ENCODE assay signal across 8 mouse cellular contexts in genomic region chr6:22968073-22968472, GRCm38 (mm10).
DNase-seq lines count a peak whose midpoint lies in the region; ATAC-seq and TF ChIP-seq lines count a peak whose summit lies in the region.
"Had no signal": no experiment of that assay in that cellular context is flagged by ENCODE, and none has a peak within 500 bp of the region (broad histone marks: within the 10 kb centered on the region; RNA-seq: fewer than 3 reads in every experiment).

No protein-coding gene starts in this region.

- TF ChIP-seq CTCF in kidney, adult 2 months (conservative IDR thresholded peaks at IDR 0.05; ENCODE audit: insufficient read depth, insufficient read length, low read depth, low read length): no peak

- TF ChIP-seq POLR2A in kidney, adult 2 months (IDR thresholded peaks at IDR 0.05; ENCODE audit: low read depth, low read length): no peak

- peak; percentile 72 for DNase-seq in hindbrain, embryonic 11.5 days (ENCODE audit: low spot score)
- peak; percentile 76 for DNase-seq in embryonic facial prominence, embryonic 11.5 days (ENCODE audit: low spot score)
- DNase-seq in right cerebral cortex, postnatal 14 days: no peak
- DNase-seq in kidney, adult 2 months: no peak
- DNase-seq: cerebellum, adult 9-11 months had no signal

- H3K9ac ChIP-seq in hindbrain, embryonic 11.5 days (ENCODE audit: low read depth, low read length): no peak overlapping the region
- H3K9ac ChIP-seq in hindbrain, embryonic 16.5 days (ENCODE audit: low read depth, low read length): no peak overlapping the region
- no peak overlapping the region for H3K9ac ChIP-seq in neural tube, embryonic 12.5 days
- no peak overlapping the region for H3K9ac ChIP-seq in neural tube, embryonic 15.5 days (replicated peaks)
- no peak overlapping the region for H3K9ac ChIP-seq in embryonic facial prominence, embryonic 11.5 days (replicated peaks; ENCODE audit: low read length)

- peak; percentile 61; the same call in 1 of the 2 replicates for ATAC-seq in hindbrain, embryonic 11.5 days (ENCODE audit: low FRiP score)
- no peak for ATAC-seq in hindbrain, embryonic 16.5 days
- peak; percentile 63; the same call in 1 of the 2 replicates for ATAC-seq in neural tube, embryonic 12.5 days (ENCODE audit: low FRiP score, low read depth)
- ATAC-seq in neural tube, embryonic 15.5 days (ENCODE audit: low FRiP score): no peak
- no peak for ATAC-seq in embryonic facial prominence, embryonic 11.5 days (replicated peaks; ENCODE audit: insufficient number of reproducible peaks, low FRiP score, low TSS enrichment, low read depth)

- H3K4me2 ChIP-seq in hindbrain, embryonic 11.5 days (replicated peaks; ENCODE audit: low read depth, low read length): no peak overlapping the region
- H3K4me2 ChIP-seq in hindbrain, embryonic 16.5 days (ENCODE audit: low read length): no peak overlapping the region
- H3K4me2 ChIP-seq in neural tube, embryonic 12.5 days (replicated peaks): no peak overlapping the region
- H3K4me2 ChIP-seq in neural tube, embryonic 15.5 days: no peak overlapping the region
- H3K4me2 ChIP-seq in embryonic facial prominence, embryonic 11.5 days (ENCODE audit: low read depth, low read length): no peak overlapping the region

- 55% methylated on average over 2 of the region's 2 CpGs for WGBS in hindbrain, embryonic 11.5 days
- 50% methylated on average over 2 of the region's 2 CpGs for WGBS in hindbrain, embryonic 16.5 days
- WGBS in neural tube, embryonic 12.5 days: 44% methylated on average over 2 of the region's 2 CpGs
- WGBS in neural tube, embryonic 15.5 days: 62% methylated on average over 2 of the region's 2 CpGs
- 50% methylated on average over 2 of the region's 2 CpGs for WGBS in embryonic facial prominence, embryonic 11.5 days
- 48% methylated on average over 2 of the region's 2 CpGs for WGBS in kidney, adult 2 months

- no peaks in the 10 kb centered on the region for H3K9me3 ChIP-seq in hindbrain, embryonic 11.5 days (ENCODE audit: control insufficient read depth, low read length)
- no peaks in the 10 kb centered on the region for H3K9me3 ChIP-seq in hindbrain, embryonic 16.5 days (ENCODE audit: control insufficient read depth, low read length)
- H3K9me3 ChIP-seq in neural tube, embryonic 12.5 days: no peaks in the 10 kb centered on the region
- H3K9me3 ChIP-seq in neural tube, embryonic 15.5 days (replicated peaks): no peaks in the 10 kb centered on the region
- H3K9me3 ChIP-seq in embryonic facial prominence, embryonic 11.5 days (replicated peaks; ENCODE audit: control insufficient read depth, low read length): no peaks in the 10 kb centered on the region

- H3K27me3 ChIP-seq in hindbrain, embryonic 11.5 days (ENCODE audit: control insufficient read depth, insufficient read depth, low read length): no peaks in the 10 kb centered on the region
- H3K27me3 ChIP-seq in hindbrain, embryonic 16.5 days (replicated peaks; ENCODE audit: control insufficient read depth, insufficient read depth, low read length): no peaks in the 10 kb centered on the region
- H3K27me3 ChIP-seq in neural tube, embryonic 12.5 days (replicated peaks): no peaks in the 10 kb centered on the region
- H3K27me3 ChIP-seq in neural tube, embryonic 15.5 days (replicated peaks): no peaks in the 10 kb centered on the region
- H3K27me3 ChIP-seq in embryonic facial prominence, embryonic 11.5 days (ENCODE audit: control insufficient read depth, insufficient read depth, low read length): no peaks in the 10 kb centered on the region
- H3K27me3 ChIP-seq in kidney, adult 2 months (replicated peaks; ENCODE audit: control insufficient read depth, insufficient read depth, low read length): no peaks in the 10 kb centered on the region

- H3K4me3 ChIP-seq in hindbrain, embryonic 11.5 days (ENCODE audit: low read depth, low read length): no peak overlapping the region
- H3K4me3 ChIP-seq in hindbrain, embryonic 16.5 days (ENCODE audit: low read length): no peak overlapping the region
- H3K4me3 ChIP-seq in neural tube, embryonic 12.5 days: no peak overlapping the region
- H3K4me3 ChIP-seq in neural tube, embryonic 15.5 days (replicated peaks): no peak overlapping the region
- no peak overlapping the region for H3K4me3 ChIP-seq in embryonic facial prominence, embryonic 11.5 days (ENCODE audit: low read depth, low read length)
- H3K4me3 ChIP-seq in kidney, adult 2 months (ENCODE audit: insufficient read depth, low read depth, low read length): no peak overlapping the region

- H3K4me1 ChIP-seq in hindbrain, embryonic 11.5 days (replicated peaks; ENCODE audit: control insufficient read depth, insufficient read depth, low read length): no peaks in the 10 kb centered on the region
- no peaks in the 10 kb centered on the region for H3K4me1 ChIP-seq in hindbrain, embryonic 16.5 days (ENCODE audit: control insufficient read depth, insufficient read depth, low read depth, low read length)
- no peaks in the 10 kb centered on the region for H3K4me1 ChIP-seq in neural tube, embryonic 12.5 days
- H3K4me1 ChIP-seq in neural tube, embryonic 15.5 days: no peaks in the 10 kb centered on the region
- H3K4me1 ChIP-seq in embryonic facial prominence, embryonic 11.5 days (ENCODE audit: control insufficient read depth, insufficient read depth, low read length): no peaks in the 10 kb centered on the region
- no peaks in the 10 kb centered on the region for H3K4me1 ChIP-seq in kidney, adult 2 months (ENCODE audit: control insufficient read depth, insufficient read depth, low read length)

- no peak overlapping the region for H3K27ac ChIP-seq in hindbrain, embryonic 11.5 days (ENCODE audit: low read depth, low read length)
- no peak overlapping the region for H3K27ac ChIP-seq in hindbrain, embryonic 16.5 days (ENCODE audit: low read depth, low read length)
- no peak overlapping the region for H3K27ac ChIP-seq in neural tube, embryonic 12.5 days
- no peak overlapping the region for H3K27ac ChIP-seq in neural tube, embryonic 15.5 days (replicated peaks)
- H3K27ac ChIP-seq in embryonic facial prominence, embryonic 11.5 days (replicated peaks; ENCODE audit: low read depth, low read length): no peak overlapping the region
- no peak overlapping the region for H3K27ac ChIP-seq in kidney, adult 2 months (ENCODE audit: insufficient read depth, low read depth, low read length)

- 0 out of 2 replicates have a peak, but pooled peaks cover 3% of the 10 kb centered on the region for H3K36me3 ChIP-seq in hindbrain, embryonic 11.5 days (ENCODE audit: control insufficient read depth, insufficient read depth, low read length)
- 0 out of 2 replicates have a peak, but pooled peaks cover 3% of the 10 kb centered on the region for H3K36me3 ChIP-seq in hindbrain, embryonic 16.5 days (ENCODE audit: control insufficient read depth, insufficient read depth, low read length)
- H3K36me3 ChIP-seq in neural tube, embryonic 12.5 days: no peaks in the 10 kb centered on the region
- no peaks in the 10 kb centered on the region; the same call in 1 of the 2 replicates for H3K36me3 ChIP-seq in neural tube, embryonic 15.5 days
- no peaks in the 10 kb centered on the region for H3K36me3 ChIP-seq in embryonic facial prominence, embryonic 11.5 days (replicated peaks; ENCODE audit: control insufficient read depth, insufficient read depth, low read depth, low read length)
- H3K36me3 ChIP-seq in kidney, adult 2 months (ENCODE audit: control insufficient read depth, insufficient read depth, low read length): no peaks in the 10 kb centered on the region

Comparison
In these comparisons a context has a peak if more than half of its experiments do, and no peak if none do; other contexts are left out.
1. ATAC-seq: peak in hindbrain, embryonic 11.5 days (single experiment) and neural tube, embryonic 12.5 days (single experiment); none in hindbrain, embryonic 16.5 days (single experiment), neural tube, embryonic 15.5 days (single experiment) and embryonic facial prominence, embryonic 11.5 days (single experiment).
2. DNase-seq: peak in hindbrain, embryonic 11.5 days (single experiment) and embryonic facial prominence, embryonic 11.5 days (single experiment); none in right cerebral cortex, postnatal 14 days (single experiment) and kidney, adult 2 months (single experiment).